Mouse (Mus musculus): ENCODE results near the gene Nr2c2ap.

DNA sequence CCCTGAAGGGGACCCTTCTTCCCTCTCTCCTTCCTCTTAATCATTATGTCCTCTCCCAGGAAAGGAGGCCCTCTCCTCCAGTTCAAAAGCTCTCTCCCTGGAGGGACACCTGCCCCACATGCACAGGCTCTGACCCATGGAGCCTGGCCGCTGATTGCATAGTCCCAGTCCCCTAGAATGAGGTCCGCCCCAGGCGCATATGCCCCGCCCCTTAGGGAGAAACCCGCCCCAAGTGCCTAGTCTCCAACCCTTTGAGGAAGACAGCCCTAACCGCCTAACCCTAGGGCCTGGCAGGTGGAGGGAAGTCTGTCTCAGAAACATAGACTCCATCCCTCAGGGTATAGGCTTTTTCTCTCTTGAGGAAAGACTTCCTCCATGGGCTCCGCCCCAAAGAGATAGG lies 43.9 kb upstream of the Nr2c2ap start:
- TF ChIP-seq POLR2A (IDR thresholded peaks at IDR 0.05; ENCODE audit: borderline replicate concordance, extremely low read depth, insufficient read depth, insufficient read length, poor library complexity, severe bottlenecking) (no peak), CTCF (IDR thresholded peaks at IDR 0.05; ENCODE audit: borderline replicate concordance, extremely low read depth, insufficient read depth, insufficient read length) (no peak)

All from brain, embryonic 14.5 days (tissue).